ENCODE assay signal across 36 mouse cellular contexts in the genomic region with DNA sequence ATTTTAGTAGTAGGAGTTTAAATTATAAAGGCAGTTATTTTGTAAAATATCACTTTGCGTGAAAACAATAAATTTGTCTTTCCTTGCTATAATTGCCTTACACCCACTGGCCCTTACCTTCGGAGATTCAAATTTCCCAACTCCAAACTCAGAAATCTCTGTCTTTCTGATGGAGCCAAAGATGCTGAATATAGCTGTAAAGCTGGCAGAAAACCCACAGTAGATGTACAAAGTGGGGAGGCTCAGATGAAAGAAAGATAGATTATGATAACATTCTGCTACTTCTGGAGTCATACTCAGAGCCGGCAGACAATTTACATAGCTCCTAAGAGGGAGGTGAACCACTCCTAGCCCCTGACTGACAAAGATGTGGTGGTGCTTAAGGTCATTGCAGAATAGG. TPM values are rescaled to one million over a fixed set of nuclear protein-coding genes. Genes with fewer than 3 reads are reported as not detected.
"Had no signal": no experiment of that assay in that cellular context is flagged by ENCODE, and none has a peak within 500 bp of the region (broad histone marks: within the 10 kb centered on the region; RNA-seq: fewer than 3 reads in every experiment).

No protein-coding gene starts in this region.

- ATAC-seq: liver, embryonic 12.5 days; liver, postnatal 0 days; lung, postnatal 0 days; midbrain, embryonic 13.5 days; midbrain, embryonic 15.5 days; midbrain, embryonic 16.5 days had no signal

- H3K4me1 ChIP-seq: limb, embryonic 10.5 days; limb, embryonic 12.5 days; limb, embryonic 13.5 days; limb, embryonic 15.5 days; liver, embryonic 12.5 days; liver, embryonic 13.5 days; liver, embryonic 15.5 days; lung, embryonic 15.5 days; megakaryocyte, embryonic 14.5 days; midbrain, embryonic 10.5 days; midbrain, embryonic 12.5 days; midbrain, embryonic 13.5 days; midbrain, embryonic 15.5 days; neural tube, embryonic 12.5 days had no signal

- H3K9ac ChIP-seq: limb, embryonic 12.5 days; limb, embryonic 13.5 days; limb, embryonic 15.5 days; liver, embryonic 12.5 days; liver, embryonic 13.5 days; liver, embryonic 14.5 days; liver, embryonic 15.5 days; liver, postnatal 0 days; lung, embryonic 14.5 days; lung, embryonic 15.5 days; midbrain, embryonic 12.5 days; midbrain, embryonic 13.5 days; midbrain, embryonic 15.5 days; neural tube, embryonic 12.5 days had no signal

- H3K36me3 ChIP-seq: limb, embryonic 10.5 days; limb, embryonic 12.5 days; limb, embryonic 13.5 days; limb, embryonic 15.5 days; liver, embryonic 12.5 days; liver, embryonic 13.5 days; liver, embryonic 15.5 days; lung, embryonic 15.5 days; midbrain, embryonic 10.5 days; midbrain, embryonic 12.5 days; midbrain, embryonic 13.5 days; midbrain, embryonic 15.5 days; neural tube, embryonic 12.5 days had no signal

- H3K4me3 ChIP-seq: limb, embryonic 10.5 days; limb, embryonic 12.5 days; limb, embryonic 13.5 days; limb, embryonic 15.5 days; liver, embryonic 12.5 days; liver, embryonic 13.5 days; liver, embryonic 15.5 days; lung, embryonic 15.5 days; megakaryocyte, embryonic 14.5 days; midbrain, embryonic 10.5 days; midbrain, embryonic 12.5 days; midbrain, embryonic 13.5 days; midbrain, embryonic 15.5 days; myocyte; neural tube, embryonic 12.5 days had no signal

- H3K4me2 ChIP-seq: limb, embryonic 12.5 days; limb, embryonic 13.5 days; limb, embryonic 15.5 days; liver, embryonic 11.5 days; liver, embryonic 12.5 days; liver, embryonic 13.5 days; liver, embryonic 15.5 days; lung, embryonic 14.5 days; lung, embryonic 15.5 days; midbrain, embryonic 11.5 days; midbrain, embryonic 12.5 days; midbrain, embryonic 13.5 days; midbrain, embryonic 15.5 days; neural tube, embryonic 12.5 days had no signal

- H3K27me3 ChIP-seq: limb, embryonic 12.5 days; limb, embryonic 13.5 days; limb, embryonic 15.5 days; liver, embryonic 12.5 days; liver, embryonic 13.5 days; liver, embryonic 15.5 days; lung, embryonic 15.5 days; megakaryocyte, embryonic 14.5 days; midbrain, embryonic 12.5 days; midbrain, embryonic 13.5 days; midbrain, embryonic 15.5 days; neural tube, embryonic 12.5 days had no signal

- DNase-seq: left cerebral cortex, postnatal 4 days; liver; liver, embryonic 13.5 days; liver, postnatal 0 days; lung, adult 18-20 months; lung, adult 2 months; lung, embryonic 14.5 days; lung, postnatal 10 days; lung, postnatal 14 days; lung, postnatal 36 days; lung, postnatal 4 days; midbrain, embryonic 14.5 days had no signal

- H3K27ac ChIP-seq: limb, embryonic 10.5 days; limb, embryonic 12.5 days; limb, embryonic 13.5 days; limb, embryonic 15.5 days; liver, embryonic 12.5 days; liver, embryonic 13.5 days; liver, embryonic 14.5 days; liver, embryonic 15.5 days; lung, embryonic 15.5 days; macrophage; midbrain, embryonic 10.5 days; midbrain, embryonic 12.5 days; midbrain, embryonic 13.5 days; midbrain, embryonic 15.5 days; neural tube, embryonic 12.5 days had no signal

- H3K9me3 ChIP-seq: limb, embryonic 10.5 days; limb, embryonic 12.5 days; limb, embryonic 13.5 days; limb, embryonic 15.5 days; liver, embryonic 12.5 days; liver, embryonic 13.5 days; liver, embryonic 15.5 days; lung, embryonic 15.5 days; midbrain, embryonic 10.5 days; midbrain, embryonic 12.5 days; midbrain, embryonic 13.5 days; midbrain, embryonic 15.5 days; neural tube, embryonic 12.5 days had no signal

RNA-seq across cellular contexts. Expression of a gene that starts 15.8 kb away (rescaled TPM):
- total RNA-seq: megakaryocyte progenitor cell, adult 5-6 weeks; megakaryocyte, adult 5-6 weeks; megakaryocyte-erythroid progenitor cell, adult 5-6 weeks; monocyte, adult 5-6 weeks had no signal
- polyA plus RNA-seq: macrophage, myocyte had no signal
